Mouse (Mus musculus) embryonic fibroblast, embryonic 13.5 days (primary cell): ENCODE data around the gene Pdia2. TPM values are rescaled to one million over a fixed set of nuclear protein-coding genes. Genes with fewer than 3 reads are reported as not detected.
A peak's percentile ranks its signal among the peaks of the same experiment; 100 is the strongest.
"Not testable (repeated sequence)": the region's sequence is repeated elsewhere in the genome, so short reads cannot be mapped to it uniquely, and the experiment has no call there.

Source experiments
- H3K27ac ChIP-seq: 2 replicates; pipeline ENCODE4 v1.5.1; 2012; ENCODE audit warnings: low read length, control low read depth, inconsistent platforms; ENCODE audit not compliant: insufficient read depth
- H3K4me1 ChIP-seq: 2 replicates; pipeline ENCODE4 v1.6.1; 2011; ENCODE audit warnings: low read length; ENCODE audit not compliant: control insufficient read depth, insufficient read depth
- H3K4me3 ChIP-seq: 2 replicates; pipeline ENCODE4 v1.5.1; 2011; ENCODE audit warnings: mild to moderate bottlenecking, control low read depth, low read length; ENCODE audit not compliant: insufficient read depth
- CTCF ChIP-seq: IDR thresholded peaks from 2 replicates; pipeline ENCODE4 v1.5.1; 2011; ENCODE audit warnings: mild to moderate bottlenecking, control low read depth, low read length, moderate library complexity, borderline replicate concordance; ENCODE audit not compliant: insufficient read depth
- POLR2A ChIP-seq: IDR thresholded peaks from 2 replicates; pipeline ENCODE4 v1.6.1; 2011; ENCODE audit warnings: low read depth, mild to moderate bottlenecking, control low read depth, low read length, moderate library complexity
- polyA plus RNA-seq: library from polyadenylated mRNA; stranded (reverse); fragments of >200 nt; gene quantifications from 2 replicates; pipeline ENCODE4 v1.2.4, GENCODE M21; 2011; ENCODE audit warnings: low read depth; ENCODE audit not compliant: missing spikeins, insufficient read length

Pdia2 gene
- polyA plus RNA-seq, 1 experiment: not detected

DNA sequence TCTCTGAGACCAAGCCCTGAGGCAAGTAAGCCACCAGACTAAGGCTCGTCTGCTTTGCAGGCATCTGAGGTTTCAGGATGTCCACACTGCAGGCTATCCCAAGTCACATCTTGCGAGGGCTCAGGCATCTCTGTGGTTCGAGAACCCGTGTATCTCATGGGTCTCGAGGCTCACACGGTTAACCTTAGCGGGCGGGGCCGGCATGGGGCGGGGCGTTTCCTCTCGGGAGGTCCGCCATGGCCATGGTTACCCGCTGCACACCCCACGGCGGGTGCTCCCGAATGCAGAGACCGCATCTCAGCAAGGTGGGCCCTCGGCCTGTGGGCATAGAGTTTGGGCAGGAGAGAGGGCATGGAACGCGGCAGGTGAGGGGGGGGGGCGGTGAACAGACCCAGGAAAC, 3.9 kb upstream of the Pdia2 start, which contains the start of gene Rgs11:
Gene Rgs11, plus strand, starts transcription at position 215 of the 400 bp plus-strand sequence.
- TF ChIP-seq POLR2A (peak; percentile 22; the same call in 1 of the 2 replicates), CTCF (no peak)
- H3K4me1 ChIP-seq: no peaks in the 10 kb centered on the region
- H3K27ac ChIP-seq: no peak within 1 kb of the TSS
- peak within 1 kb of the TSS; percentile 60 for H3K4me3 ChIP-seq

DNA sequence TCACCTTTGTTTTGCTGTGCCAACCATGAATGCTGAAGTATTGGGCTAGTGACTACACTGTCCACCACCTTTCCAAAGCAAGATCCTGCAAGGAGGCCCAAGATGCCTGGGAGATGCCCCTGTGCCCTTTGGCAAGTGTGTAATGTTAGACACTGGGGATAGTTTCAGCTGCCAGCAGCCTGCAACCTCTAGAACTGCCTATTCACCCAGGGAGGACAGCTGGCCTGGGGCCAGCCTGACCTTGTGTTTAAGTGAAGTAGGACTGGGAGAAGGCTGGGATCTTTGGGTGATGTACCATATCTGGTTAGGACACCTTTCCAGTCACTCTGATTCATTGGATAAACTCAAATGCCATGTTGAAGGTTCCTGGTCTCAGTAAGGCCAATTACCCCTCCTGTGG, 3.1 kb upstream of the Pdia2 start:
- Histone ChIP-seq H3K27ac (no peak overlapping the region), H3K4me3 (no peak overlapping the region), H3K4me1 (no peaks in the 10 kb centered on the region)
- TF ChIP-seq CTCF: no peak
- TF ChIP-seq POLR2A: no peak

DNA sequence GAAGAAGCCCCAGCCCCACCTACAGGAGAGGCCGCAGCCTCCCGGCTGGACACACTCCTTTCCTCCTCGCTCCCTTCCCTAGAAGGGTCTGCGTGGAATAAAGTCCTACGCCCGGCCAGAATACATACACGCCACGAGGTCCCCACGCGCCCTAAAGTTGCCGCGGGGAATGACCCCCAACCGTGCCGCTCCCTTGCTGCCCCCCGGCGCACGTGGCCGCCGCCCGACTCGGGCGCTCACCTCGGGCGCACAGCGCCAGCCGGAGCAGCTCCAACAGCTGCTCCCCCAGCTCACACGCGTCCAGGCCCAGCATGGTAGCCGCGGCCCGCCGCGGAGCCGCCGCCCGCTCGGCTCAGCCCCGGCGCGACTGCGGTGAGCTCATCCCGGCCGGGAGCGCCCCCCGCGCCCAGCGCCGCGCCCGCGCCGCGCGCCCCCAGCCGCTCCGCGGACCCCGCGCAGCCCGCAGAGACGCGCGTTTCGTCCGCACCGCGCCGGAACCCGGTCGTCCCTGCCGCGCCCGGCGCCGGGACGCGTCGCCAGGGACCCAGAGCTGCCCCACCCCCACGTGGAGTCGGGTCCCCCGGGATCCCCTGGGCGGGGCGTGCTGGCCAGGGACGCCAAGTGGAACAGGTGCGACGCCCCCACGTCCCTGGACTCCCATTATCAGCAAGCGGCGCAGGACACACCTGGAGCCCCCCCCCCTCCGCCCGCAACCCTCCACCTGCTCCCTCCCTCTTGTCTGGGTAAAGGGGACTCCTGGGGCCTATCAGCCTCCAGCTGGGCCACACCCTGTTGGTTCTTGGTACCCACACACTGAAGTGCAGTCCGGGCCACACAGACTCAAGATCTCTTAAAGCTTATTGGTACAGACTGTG, 2.2 kb upstream of the Pdia2 start:
- Histone ChIP-seq H3K4me3 (peak overlapping the region; percentile 42), H3K27ac (no peak overlapping the region), H3K4me1 (no peaks in the 10 kb centered on the region)
- TF ChIP-seq POLR2A (no peak), CTCF (no peak)

DNA sequence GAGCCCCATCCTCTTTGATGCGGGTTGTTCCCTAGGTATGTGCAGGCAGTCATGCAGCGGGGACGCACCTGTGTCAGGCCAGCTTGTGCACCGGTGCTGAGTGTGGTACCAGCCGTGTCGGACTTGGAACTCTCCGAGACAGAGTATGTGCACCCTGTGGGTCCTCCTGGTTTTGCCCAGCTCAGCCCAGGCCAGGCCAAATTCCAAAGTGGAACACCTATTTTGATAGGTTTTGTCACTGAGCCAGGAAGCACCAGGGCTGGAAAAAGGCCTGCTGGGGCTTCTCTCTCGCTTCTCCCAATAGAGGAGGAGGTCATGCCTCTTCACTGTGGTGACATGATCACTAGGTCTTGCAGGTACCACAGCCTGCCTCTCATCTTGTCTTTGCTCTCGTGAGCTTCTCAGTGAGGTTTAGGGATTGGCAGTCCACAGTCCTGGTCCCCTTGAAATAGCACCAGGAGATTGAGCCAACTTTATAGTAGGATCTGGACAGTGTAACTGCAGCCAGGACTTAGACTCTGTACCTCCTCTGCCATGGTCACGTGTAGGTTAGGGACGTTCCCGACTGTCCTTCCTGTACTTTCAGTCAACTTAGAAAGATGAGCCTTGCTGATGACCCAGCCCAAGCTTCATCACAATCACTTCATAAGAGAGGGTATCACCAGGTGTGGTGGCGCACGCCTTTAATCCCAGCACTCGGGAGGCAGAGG, 6.3 kb downstream of the Pdia2 start:
- TF ChIP-seq CTCF (no peak), POLR2A (no peak)
- no peaks in the 10 kb centered on the region for H3K4me1 ChIP-seq
- no peak overlapping the region for H3K4me3 ChIP-seq
- H3K27ac ChIP-seq: no peak overlapping the region

DNA sequence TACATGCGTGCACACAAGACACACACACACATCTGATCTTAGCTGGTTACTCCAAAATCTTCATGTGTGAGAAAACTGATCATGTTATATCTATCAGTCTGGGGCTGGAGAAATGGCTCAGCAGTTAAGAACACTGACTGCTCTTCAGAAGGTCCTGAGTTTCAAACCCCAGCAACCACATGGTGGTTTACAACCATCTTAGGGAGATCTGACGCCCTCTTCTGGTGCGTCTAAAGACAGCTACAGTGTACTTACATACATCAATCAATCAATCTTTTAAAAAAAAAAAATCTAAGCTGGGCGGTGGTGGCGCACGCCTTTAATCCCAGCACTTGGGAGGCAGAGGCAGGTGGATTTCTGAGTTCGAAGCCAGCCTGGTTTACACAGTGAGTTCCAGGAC, 7.4 kb downstream of the Pdia2 start:
- not testable (repeated sequence) for H3K4me1 ChIP-seq, H3K4me3 ChIP-seq, H3K27ac ChIP-seq

DNA sequence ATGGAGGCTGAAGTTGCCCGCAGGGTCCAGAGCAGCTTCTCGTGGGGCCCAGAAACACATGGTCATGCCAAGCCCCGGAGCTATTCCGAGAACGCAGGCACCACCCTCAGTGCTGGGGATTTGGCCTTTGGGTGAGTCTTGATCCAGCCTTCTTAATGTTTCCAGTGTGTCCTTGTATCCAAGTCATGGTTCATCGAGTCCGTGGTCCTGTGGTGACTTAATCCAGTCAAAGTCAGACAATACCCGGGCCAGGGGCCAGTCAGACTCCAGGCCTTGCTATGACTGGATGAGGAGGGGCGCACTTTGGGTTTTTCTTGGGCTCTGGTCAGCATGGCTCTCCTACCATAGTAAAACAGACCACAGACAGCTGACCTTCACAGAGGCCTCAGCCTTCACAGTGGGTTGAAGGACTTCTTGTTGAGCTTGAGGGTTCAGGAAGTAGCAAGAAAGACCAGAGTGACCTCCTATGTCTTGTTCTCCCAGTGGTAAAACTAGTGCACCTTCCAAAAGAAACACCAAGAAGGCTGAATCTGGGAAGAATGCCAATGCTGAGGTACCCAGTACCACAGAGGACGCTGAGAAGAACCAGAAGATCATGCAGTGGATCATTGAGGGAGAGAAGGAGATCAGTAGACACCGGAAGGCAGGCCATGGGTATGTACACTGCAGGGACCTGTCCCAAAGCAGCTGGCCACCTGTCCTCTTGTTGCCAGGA, 10.6 kb downstream of the Pdia2 start:
- no peak overlapping the region for H3K4me3 ChIP-seq
- no peaks in the 10 kb centered on the region for H3K4me1 ChIP-seq
- no peak overlapping the region for H3K27ac ChIP-seq
- no peak for TF ChIP-seq POLR2A

DNA sequence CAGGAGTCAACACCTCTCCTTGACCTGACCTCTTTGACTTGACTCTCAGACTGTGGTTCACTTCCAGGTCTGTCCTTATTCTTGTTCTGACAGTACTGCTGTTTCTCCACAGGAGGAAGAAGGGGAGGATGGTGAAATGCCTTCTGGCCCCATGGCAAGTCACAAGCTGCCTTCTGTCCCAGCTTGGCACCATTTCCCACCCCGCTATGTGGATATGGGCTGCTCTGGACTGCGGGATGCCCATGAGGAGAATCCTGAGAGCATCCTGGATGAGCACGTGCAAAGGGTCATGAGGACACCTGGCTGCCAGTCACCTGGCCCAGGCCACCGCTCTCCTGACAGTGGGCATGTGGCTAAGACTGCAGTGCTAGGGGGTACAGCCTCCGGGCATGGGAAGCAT, 11.3 kb downstream of the Pdia2 start:
- Histone ChIP-seq H3K4me3 (no peak overlapping the region), H3K27ac (no peak overlapping the region), H3K4me1 (no peaks in the 10 kb centered on the region)
- no peak for TF ChIP-seq POLR2A
- TF ChIP-seq CTCF: no peak

DNA sequence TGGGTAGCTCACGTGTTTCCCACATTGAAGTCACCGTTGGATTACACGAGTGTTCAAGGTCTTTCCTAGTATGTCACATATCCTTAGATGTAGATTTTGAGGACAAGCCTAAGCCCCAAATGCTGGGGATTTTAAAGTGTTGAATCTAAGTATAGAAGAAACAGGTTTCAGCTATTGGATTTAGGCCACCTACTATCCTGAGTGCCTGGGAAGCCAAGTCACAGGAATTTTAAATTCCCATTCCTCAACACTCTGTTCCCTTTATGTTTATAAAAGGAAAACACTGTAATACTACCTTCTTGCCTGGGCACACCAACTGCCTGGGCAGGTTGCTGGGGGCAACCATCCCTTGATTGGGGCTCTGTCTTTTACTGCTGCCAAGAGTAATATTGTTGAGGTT, 17.7 kb downstream of the Pdia2 start:
- Histone ChIP-seq H3K4me3 (no peak overlapping the region), H3K27ac (no peak overlapping the region), H3K4me1 (no peaks in the 10 kb centered on the region)
- no peak for TF ChIP-seq CTCF
- TF ChIP-seq POLR2A: no peak

DNA sequence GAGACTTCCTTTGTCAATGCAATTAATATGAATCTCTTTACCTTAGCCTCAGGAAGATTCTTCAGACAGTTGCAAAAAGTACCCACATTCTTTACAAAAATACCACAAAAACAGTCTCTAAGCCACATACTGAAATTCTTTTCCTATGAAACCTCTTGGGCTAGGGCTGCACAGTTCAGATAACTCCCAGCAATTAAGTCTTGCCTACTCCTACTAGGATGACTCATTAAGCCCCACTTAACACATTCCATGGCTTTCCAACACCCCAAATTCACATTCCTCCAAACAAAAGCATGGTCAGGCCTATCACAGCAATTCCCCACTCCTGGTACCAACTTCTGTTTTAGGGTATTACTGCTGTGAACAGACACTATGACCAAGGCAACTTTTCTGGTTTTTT, 20.3 kb downstream of the Pdia2 start:
- no peak overlapping the region for H3K4me3 ChIP-seq
- no peaks in the 10 kb centered on the region for H3K4me1 ChIP-seq
- no peak for TF ChIP-seq POLR2A
- no peak for TF ChIP-seq CTCF
- peak overlapping the region; percentile 79; the same call in 1 of the 2 replicates for H3K27ac ChIP-seq

DNA sequence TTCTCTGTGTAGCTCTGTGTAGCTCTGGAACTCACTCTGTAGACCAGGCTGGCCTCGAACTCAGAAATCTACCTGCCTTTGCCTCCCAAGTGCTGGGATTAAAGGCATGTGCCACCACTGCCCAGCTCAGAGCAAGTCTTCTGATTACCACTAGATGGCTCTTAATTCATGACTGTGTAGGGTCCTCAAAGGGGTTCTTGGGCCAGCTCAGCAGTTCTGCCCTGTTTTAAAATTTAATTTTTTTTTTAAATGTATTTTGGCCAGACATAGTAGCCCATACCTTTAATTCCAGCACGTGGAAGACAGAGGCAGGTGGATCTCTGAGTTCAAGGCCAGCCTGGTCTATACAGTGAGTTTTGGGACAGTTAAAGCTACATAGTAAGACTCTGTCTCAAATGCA, 23.6 kb downstream of the Pdia2 start:
- H3K4me3 ChIP-seq, H3K27ac ChIP-seq, H3K4me1 ChIP-seq: not testable (repeated sequence)
